Mouse (Mus musculus) limb, embryonic 12.5 days (tissue): ENCODE data around the gene Aipl1. TPM values are rescaled to one million over a fixed set of nuclear protein-coding genes. Genes with fewer than 3 reads are reported as not detected.

Experiments used
- ATAC-seq: fragments of 200-750 bp; cut with Nextera tagmentation; 2 replicates; pipeline ENCODE4 v1.8.0; 2017; ENCODE audit warnings: low read depth, moderate TSS enrichment; ENCODE audit not compliant: insufficient number of reproducible peaks, insufficient read depth, low FRiP score, low TSS enrichment
- H3K27ac ChIP-seq: fragments of 300-500 bp; sonication (generic); 2 replicates; pipeline ENCODE4 v1.5.1; 2016; ENCODE audit warnings: mild to moderate bottlenecking, moderate library complexity
- H3K27me3 ChIP-seq: fragments of 300-500 bp; sonication (generic); 2 replicates; pipeline ENCODE4 v1.6.1; 2016; ENCODE audit warnings: mild to moderate bottlenecking, moderate library complexity
- H3K36me3 ChIP-seq: fragments of 300-500 bp; sonication (generic); 2 replicates; pipeline ENCODE4 v1.6.1; 2016; ENCODE audit warnings: mild to moderate bottlenecking, moderate library complexity
- H3K4me1 ChIP-seq: fragments of 300-500 bp; sonication (generic); replicated peaks from 2 replicates; pipeline ENCODE4 v1.6.1; 2016
- H3K4me2 ChIP-seq: fragments of 300-500 bp; sonication (generic); 2 replicates; pipeline ENCODE4 v1.6.1; 2016; ENCODE audit warnings: mild to moderate bottlenecking, moderate library complexity
- H3K4me3 ChIP-seq: fragments of 300-500 bp; sonication (generic); replicated peaks from 2 replicates; pipeline ENCODE4 v1.5.1; 2016; ENCODE audit warnings: mild to moderate bottlenecking
- H3K9ac ChIP-seq: fragments of 300-500 bp; sonication (generic); replicated peaks from 2 replicates; pipeline ENCODE4 v1.6.1; 2016; ENCODE audit warnings: mild to moderate bottlenecking, moderate library complexity
- H3K9me3 ChIP-seq: fragments of 300-500 bp; sonication (generic); 2 replicates; pipeline ENCODE4 v1.6.1; 2016; ENCODE audit warnings: mild to moderate bottlenecking, moderate library complexity
- WGBS: fragments of 180-500 bp; shearing (Covaris S2); methylation state at CpG from one replicate; pipeline ENCODE4 v1.1.7; 2016; 5-methylcytosine and 5-hydroxymethylcytosine counted together
- polyA plus RNA-seq: library from polyadenylated mRNA; unstranded; fragments of >200 nt; fragmentation: Nextera tagmentation; extraction: Ambion mirVana; gene quantifications from 2 replicates; pipeline ENCODE4 v1.2.1, GENCODE M21; 2016

Gene Aipl1
- polyA plus RNA-seq, 1 experiment from 2014 or later: 0.31 TPM

DNA sequence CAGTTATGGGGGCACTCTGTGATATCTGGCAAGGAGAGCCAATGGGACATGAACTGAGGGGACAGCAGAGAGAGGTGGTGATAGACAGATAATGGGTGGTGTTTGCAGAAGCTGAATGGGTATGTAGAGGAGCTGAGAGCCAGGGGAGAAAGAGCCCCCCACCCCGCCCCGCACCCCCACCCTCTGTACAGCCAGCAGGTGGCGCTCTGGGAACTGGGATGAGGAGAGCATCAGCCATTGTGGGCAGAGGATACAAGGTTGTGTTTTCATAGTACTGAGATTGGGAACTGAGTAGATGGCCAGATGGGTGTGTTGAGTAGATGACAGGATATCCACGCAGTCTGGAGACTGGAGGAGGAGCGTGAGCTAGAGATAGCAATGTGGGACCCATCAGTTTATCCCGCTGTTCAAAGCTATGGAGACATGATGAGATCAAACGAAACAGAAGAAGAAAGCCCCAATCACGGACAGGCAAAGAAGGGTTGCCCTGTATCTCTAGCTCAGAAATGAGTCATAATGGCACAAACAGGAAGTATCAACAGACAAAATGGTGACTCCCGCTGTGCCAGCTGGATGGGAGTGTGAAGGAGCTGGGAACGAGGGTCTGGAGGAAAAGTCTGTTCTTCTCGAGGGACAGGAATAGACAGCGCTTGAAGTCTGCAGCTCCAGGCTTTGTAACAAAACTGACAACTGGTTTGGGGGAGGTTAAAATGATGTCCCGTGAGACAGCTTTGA lies 20.6 kb downstream of the Aipl1 start:
- ATAC-seq: no peak
- no peaks in the 10 kb centered on the region for H3K9me3 ChIP-seq
- 77% methylated on average over 13 of the region's 13 CpGs for WGBS

DNA sequence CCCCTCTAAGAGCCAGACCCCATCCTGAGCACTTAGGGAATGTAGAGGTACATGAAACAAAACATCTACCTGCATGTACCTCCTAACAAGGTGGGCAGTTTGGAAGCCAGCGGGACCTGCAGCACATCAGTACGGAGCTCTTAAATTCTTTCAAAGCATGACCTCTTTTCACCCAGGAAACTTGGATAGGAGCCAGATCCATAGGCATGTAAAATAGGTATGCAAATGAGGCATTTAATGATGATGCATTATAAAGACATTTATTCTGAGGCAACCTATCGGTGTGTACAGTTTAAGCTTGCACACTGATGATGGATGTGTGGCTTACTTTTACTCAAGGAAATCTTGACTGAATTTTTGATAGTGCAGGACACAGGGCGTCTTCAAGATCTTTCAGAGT lies 22.6 kb downstream of the Aipl1 start:
- no peaks in the 10 kb centered on the region for H3K36me3 ChIP-seq
- H3K9ac ChIP-seq: no peak overlapping the region
- no peak overlapping the region for H3K27ac ChIP-seq
- ATAC-seq: no peak
- H3K9me3 ChIP-seq: no peaks in the 10 kb centered on the region
- H3K4me1 ChIP-seq: peaks cover 16% of the 10 kb centered on the region
- H3K27me3 ChIP-seq: no peaks in the 10 kb centered on the region; the same call in 1 of the 2 replicates
- 84% methylated on average over 4 of the region's 4 CpGs for WGBS
- H3K4me3 ChIP-seq: no peak overlapping the region
- no peak overlapping the region for H3K4me2 ChIP-seq

More for the DNA sequence above, 20.6 kb downstream of the Aipl1 start:
- no peaks in the 10 kb centered on the region for H3K36me3 ChIP-seq
- H3K4me3 ChIP-seq: no peak overlapping the region
- peaks cover 1% of the 10 kb centered on the region for H3K4me1 ChIP-seq
- no peak overlapping the region for H3K27ac ChIP-seq
- no peak overlapping the region for H3K4me2 ChIP-seq
- no peak overlapping the region for H3K9ac ChIP-seq
- H3K27me3 ChIP-seq: no peaks in the 10 kb centered on the region; the same call in 1 of the 2 replicates

DNA sequence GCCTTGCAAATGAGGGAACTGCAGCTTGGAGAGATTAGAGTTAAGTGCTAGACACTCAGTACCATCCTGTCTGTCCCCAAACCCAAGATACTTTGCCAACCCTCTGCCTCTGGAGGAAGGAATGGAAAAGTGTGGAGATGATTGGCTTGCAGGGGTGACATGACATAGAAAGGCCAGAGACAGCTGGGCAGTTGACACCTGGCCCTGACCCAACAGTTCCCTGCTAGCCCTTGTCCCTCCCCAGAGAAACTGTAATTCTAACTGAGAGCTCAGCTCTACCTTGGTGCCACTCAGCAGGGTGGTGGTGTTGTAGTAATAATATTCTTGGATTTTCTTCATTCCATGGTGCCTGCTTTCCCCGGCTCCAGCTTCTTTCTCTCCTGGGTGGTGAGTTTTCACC lies 25.4 kb downstream of the Aipl1 start:
- no peak overlapping the region for H3K9ac ChIP-seq
- no peak overlapping the region for H3K27ac ChIP-seq
- no peak overlapping the region for H3K4me2 ChIP-seq
- H3K36me3 ChIP-seq: no peaks in the 10 kb centered on the region
- no peak overlapping the region for H3K4me3 ChIP-seq
- no peak for ATAC-seq
- WGBS: 67% methylated on average over 1 of the region's 1 CpGs
- no peaks in the 10 kb centered on the region for H3K9me3 ChIP-seq
- H3K4me1 ChIP-seq: peaks cover 16% of the 10 kb centered on the region
- H3K27me3 ChIP-seq: peaks cover 4% of the 10 kb centered on the region; the same call in 1 of the 2 replicates

DNA sequence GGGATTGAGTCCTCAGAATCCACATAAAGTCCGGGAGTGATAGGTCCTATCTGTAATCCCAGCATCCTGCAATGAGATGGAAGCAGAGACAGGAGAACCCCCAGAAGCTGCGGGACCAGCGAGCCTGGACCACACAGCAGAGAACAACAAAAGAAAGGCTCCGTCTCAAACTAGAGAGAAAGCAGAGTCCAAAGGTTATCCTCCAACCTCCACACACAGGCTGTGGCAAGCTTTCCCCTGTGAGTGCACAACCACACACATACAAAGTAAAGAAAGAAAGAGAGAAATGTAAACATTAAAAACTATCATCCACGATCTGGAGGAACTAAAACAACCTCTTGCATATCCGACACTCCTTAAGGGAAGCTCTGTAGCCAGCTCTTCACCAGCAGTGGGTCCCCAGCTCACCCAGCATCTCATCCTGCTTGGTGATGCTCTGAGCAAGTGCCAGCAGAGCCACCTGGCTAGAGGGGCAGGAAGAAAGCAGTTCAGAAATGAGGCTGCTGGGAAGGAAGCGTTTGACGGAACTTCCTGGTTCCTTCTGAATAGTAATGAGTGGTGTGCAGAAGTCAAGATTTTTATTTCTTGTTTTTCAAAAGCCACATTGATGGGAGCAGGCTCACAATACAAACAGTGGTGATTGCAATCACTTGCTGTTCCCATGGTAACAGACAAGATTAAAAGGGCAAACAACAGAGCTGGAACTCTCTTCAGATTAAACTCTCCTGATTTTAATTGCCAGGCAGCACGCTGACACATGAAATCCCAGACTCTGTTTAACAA lies 26.2 kb downstream of the Aipl1 start:
- WGBS: 63% methylated on average over 9 of the region's 9 CpGs
- Histone ChIP-seq H3K4me3 (no peak overlapping the region), H3K9me3 (no peaks in the 10 kb centered on the region), H3K36me3 (no peaks in the 10 kb centered on the region), H3K9ac (no peak overlapping the region), H3K4me1 (peaks cover 16% of the 10 kb centered on the region), H3K27ac (no peak overlapping the region), H3K27me3 (peaks cover 4% of the 10 kb centered on the region; the same call in 1 of the 2 replicates), H3K4me2 (no peak overlapping the region)
- no peak for ATAC-seq

DNA sequence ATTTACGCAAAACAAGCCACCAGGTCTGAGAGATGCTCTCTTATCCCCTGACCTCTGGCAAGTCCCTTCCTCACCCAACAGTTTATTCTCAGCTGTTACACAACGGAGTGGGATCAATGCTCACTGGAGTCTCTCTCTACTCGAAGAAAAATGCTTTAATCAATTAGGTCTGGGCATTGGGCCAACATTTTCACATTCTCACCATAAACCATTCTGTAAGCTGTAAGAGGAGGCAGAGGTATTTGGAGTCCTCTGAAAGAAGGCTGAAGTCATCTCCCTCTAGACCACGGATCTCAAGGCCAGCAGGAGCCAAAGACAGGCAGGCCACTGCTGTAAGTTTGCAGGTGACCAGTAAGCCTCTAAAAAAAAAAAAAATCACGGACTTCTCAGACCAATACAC lies 26.9 kb downstream of the Aipl1 start:
- WGBS: 47% methylated on average over 5 of the region's 5 CpGs
- Histone ChIP-seq H3K27ac (no peak overlapping the region), H3K27me3 (peaks cover 4% of the 10 kb centered on the region; the same call in 1 of the 2 replicates), H3K9ac (no peak overlapping the region), H3K4me1 (peaks cover 16% of the 10 kb centered on the region), H3K4me3 (no peak overlapping the region), H3K4me2 (no peak overlapping the region), H3K9me3 (no peaks in the 10 kb centered on the region), H3K36me3 (no peaks in the 10 kb centered on the region)
- ATAC-seq: no peak

DNA sequence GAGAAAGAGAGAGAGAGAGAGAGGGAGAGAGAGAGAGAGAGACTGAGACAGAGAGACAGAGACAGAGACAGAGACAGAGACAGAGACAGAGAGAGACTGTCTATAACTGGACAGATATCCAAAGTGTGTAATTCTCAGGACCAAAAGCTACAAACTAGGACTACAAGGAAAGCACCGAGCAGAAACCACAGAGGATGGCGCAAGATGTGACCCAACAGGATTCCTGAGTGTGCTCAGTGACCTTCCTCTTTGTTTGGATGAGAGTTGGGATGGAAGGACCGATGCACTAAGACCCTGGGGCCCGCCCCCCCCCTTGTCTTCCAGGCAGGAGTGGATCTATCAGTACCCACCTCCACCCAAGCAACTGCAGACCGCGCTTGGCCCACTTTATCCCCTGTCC lies 31.8 kb downstream of the Aipl1 start:
- Histone ChIP-seq H3K27ac (no peak overlapping the region), H3K4me1 (peaks cover 13% of the 10 kb centered on the region), H3K36me3 (no peaks in the 10 kb centered on the region), H3K9me3 (no peaks in the 10 kb centered on the region), H3K4me3 (no peak overlapping the region), H3K27me3 (peaks cover 4% of the 10 kb centered on the region; the same call in 1 of the 2 replicates), H3K4me2 (no peak overlapping the region), H3K9ac (no peak overlapping the region)
- WGBS: 88% methylated on average over 6 of the region's 6 CpGs
- ATAC-seq: no peak

DNA sequence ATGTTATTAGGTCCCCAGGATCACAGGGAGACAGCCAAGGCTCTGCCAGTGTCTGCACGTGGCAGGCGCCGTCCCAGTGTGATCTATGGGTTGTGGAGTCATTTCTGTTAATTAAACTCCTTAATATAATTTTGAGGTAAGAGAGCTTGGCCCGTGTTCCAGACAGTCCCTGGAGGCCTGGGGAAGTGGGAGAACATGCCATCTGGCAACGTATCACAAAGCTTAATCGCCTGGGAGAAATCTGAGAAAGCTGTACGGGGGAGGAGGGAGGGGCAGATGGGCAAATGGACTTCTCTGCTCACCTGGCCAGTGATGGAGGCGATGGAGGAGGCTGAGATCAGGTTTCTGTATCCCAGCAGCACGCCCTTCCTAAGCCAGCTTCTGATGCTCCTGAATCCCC lies 34.1 kb downstream of the Aipl1 start:
- H3K4me1 ChIP-seq: peaks cover 9% of the 10 kb centered on the region
- 28% methylated on average over 9 of the region's 9 CpGs for WGBS

DNA sequence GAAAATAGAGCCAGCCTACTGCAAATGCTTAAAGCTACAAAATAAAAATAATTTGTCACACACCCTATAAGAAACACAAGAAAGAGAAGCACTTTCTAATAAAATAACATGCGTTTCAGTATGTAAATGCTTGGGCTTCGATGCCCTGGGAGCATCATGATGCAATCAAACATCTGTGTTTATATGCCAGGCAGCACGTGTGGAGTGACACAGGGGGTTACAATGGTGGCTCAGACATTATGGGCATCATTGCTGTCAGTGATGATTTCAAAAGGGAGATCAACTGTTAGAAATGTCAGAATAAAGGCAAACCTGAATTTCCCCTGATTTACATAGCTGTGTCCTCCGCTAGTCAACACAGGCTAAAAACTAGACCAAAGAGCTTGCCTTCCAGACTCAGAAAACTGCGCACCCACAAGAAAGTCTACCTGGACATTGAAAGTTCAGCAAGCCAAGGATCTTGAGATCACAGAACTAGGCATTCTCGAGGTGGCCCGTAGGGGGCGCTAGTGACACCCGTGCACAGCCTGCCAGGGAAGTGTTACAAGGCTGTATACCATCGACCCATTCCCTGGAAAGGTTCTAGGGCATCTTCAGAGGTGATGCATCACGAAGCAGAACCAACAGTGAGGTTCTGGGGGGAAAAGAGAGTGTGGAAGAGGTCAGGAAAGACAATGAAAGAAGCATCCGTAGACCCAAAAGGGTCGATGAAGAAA lies 35.0 kb downstream of the Aipl1 start:
- Histone ChIP-seq H3K27ac (no peak overlapping the region), H3K4me2 (no peak overlapping the region), H3K27me3 (no peaks in the 10 kb centered on the region), H3K36me3 (no peaks in the 10 kb centered on the region), H3K4me3 (no peak overlapping the region), H3K9me3 (no peaks in the 10 kb centered on the region), H3K4me1 (peaks cover 9% of the 10 kb centered on the region), H3K9ac (no peak overlapping the region)
- 47% methylated on average over 13 of the region's 13 CpGs for WGBS
- ATAC-seq: no peak

More for the DNA sequence above, 34.1 kb downstream of the Aipl1 start:
- H3K9ac ChIP-seq: no peak overlapping the region
- no peak overlapping the region for H3K4me2 ChIP-seq
- H3K4me3 ChIP-seq: no peak overlapping the region
- ATAC-seq: no peak
- H3K27ac ChIP-seq: no peak overlapping the region
- peaks cover 1% of the 10 kb centered on the region; the same call in 1 of the 2 replicates for H3K27me3 ChIP-seq
- no peaks in the 10 kb centered on the region for H3K9me3 ChIP-seq
- H3K36me3 ChIP-seq: no peaks in the 10 kb centered on the region

DNA sequence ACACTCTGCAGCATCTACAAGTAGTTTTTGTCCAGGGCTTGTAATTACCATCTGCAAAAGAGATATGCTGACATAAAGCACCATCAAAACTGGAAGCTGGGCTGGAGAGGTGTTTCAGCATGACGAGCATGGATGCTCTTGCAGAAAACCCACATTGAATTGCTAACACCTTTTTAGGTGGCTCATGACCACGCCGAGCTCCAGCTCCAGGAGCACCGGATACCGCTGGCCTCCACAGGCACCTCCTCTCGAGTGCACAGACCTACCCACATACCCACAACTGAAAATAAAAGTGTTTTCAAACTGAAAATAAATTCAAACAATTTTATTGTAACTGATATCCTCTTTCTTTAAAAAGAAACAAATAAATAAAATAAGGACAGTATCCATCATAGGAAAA lies 37.1 kb downstream of the Aipl1 start:
- WGBS: 85% methylated on average over 6 of the region's 6 CpGs
- Histone ChIP-seq H3K4me3 (no peak overlapping the region), H3K27me3 (no peaks in the 10 kb centered on the region), H3K4me1 (peaks cover 17% of the 10 kb centered on the region), H3K4me2 (no peak overlapping the region), H3K36me3 (no peaks in the 10 kb centered on the region), H3K9ac (no peak overlapping the region), H3K27ac (no peak overlapping the region), H3K9me3 (no peaks in the 10 kb centered on the region)
- no peak for ATAC-seq

DNA sequence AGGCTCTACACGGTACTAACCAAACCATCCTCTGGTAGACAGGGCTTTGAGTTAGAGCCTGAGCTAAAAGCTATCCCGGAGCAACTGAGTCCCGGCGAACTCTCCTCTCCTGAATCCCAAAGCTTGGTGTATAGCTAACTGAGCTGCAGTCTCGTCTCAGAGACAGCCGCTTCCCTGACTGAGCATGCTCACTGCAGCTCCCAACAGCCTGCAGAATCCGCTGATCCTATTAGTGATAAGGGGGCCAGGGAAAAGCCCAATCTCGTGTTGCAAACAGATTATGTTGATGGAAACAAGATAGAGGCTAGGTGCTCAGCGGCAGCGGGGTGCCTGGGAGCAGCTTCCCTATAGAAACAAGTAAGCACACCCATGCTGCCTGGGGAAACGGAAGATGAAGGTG lies 40.5 kb downstream of the Aipl1 start:
- H3K27ac ChIP-seq: no peak overlapping the region
- no peaks in the 10 kb centered on the region for H3K9me3 ChIP-seq
- H3K27me3 ChIP-seq: no peaks in the 10 kb centered on the region
- no peak for ATAC-seq
- WGBS: 39% methylated on average over 11 of the region's 11 CpGs
- no peaks in the 10 kb centered on the region for H3K36me3 ChIP-seq
- no peak overlapping the region for H3K4me3 ChIP-seq
- peaks cover 9% of the 10 kb centered on the region for H3K4me1 ChIP-seq
- no peak overlapping the region for H3K9ac ChIP-seq
- H3K4me2 ChIP-seq: no peak overlapping the region

DNA sequence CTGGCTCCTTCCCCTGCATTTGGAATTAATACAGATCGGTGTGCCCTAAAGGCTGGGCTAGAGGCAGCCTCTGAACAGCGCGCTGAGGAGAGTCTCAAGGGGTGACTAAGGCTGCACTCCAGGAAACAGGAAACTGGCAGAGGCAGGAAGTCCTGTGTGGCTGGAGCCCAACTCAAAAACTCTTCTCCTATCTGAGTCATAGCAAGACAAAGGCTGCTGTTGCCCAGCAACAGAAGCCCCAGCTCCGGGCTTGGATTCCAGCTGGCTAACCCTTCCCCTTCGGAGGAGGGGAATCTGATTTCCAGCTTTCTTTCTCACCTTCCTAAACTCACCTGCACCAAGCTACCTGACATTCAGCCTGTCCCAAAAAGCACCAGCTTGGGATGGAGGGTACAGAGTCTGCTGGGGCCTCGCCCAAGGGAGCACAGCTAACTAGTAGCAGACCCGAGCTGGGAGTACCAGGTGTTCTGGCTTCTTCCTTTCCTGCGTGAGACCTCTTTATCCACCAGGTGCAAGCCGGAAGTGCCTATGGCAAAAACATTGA lies 41.3 kb downstream of the Aipl1 start:
- Histone ChIP-seq H3K4me1 (peaks cover 9% of the 10 kb centered on the region), H3K9ac (no peak overlapping the region), H3K9me3 (no peaks in the 10 kb centered on the region), H3K27ac (0 out of 2 replicates have a peak overlapping the region, but pooled peaks have one; percentile 42), H3K4me2 (peak overlapping the region; percentile 17), H3K4me3 (no peak overlapping the region), H3K27me3 (no peaks in the 10 kb centered on the region), H3K36me3 (no peaks in the 10 kb centered on the region)
- no peak for ATAC-seq
- 29% methylated on average over 9 of the region's 9 CpGs for WGBS
